Mouse (Mus musculus) adrenal gland, postnatal 10 days (tissue): ENCODE measurements around the gene Ebna1bp2. TPM values are rescaled to one million over a fixed set of nuclear protein-coding genes. Genes with fewer than 3 reads are reported as not detected.

Source experiments
- total RNA-seq, 2 experiments: library from RNA; stranded (reverse); gene quantifications; 2 replicates each; pipeline ENCODE4 v1.2.3; 2021

Gene Ebna1bp2
- total RNA-seq, 2 experiments from 2014 or later: 70.6 to 71.1 TPM

Other genes with a start within 250 kb of the Ebna1bp2 start
- 10 to 100 TPM; 13.1 to 26.3 TPM for gene Szt2, start 211.5 kb upstream of the Ebna1bp2 start, total RNA-seq
- 10 to 100 TPM; 63.3 to 73.5 TPM for gene Med8, start 211.5 kb upstream of the Ebna1bp2 start, total RNA-seq
- 10 to 100 TPM; 53.2 to 56.5 TPM for gene Elovl1, start 192.7 kb upstream of the Ebna1bp2 start, total RNA-seq
- 10 to 100 TPM; 23.2 to 28.9 TPM for gene Cdc20, start 183.4 kb upstream of the Ebna1bp2 start, total RNA-seq
- under 1 TPM; 0.15 to 0.30 TPM for gene Mpl, start 163.3 kb upstream of the Ebna1bp2 start, total RNA-seq
- gene Tie1, start 130.7 kb upstream of the Ebna1bp2 start, total RNA-seq: 10 to 100 TPM; 67.3 to 74.7 TPM
- 1 to 10 TPM; 2.6 to 4.0 TPM for gene 2610528J11Rik, start 93.8 kb upstream of the Ebna1bp2 start, total RNA-seq
- gene Tmem125, start 76.8 kb upstream of the Ebna1bp2 start, total RNA-seq: 1 to 10 TPM; 1.3 to 1.6 TPM
- gene Cfap57, start within 50 bp of the Ebna1bp2 start, total RNA-seq: not detected
- gene Olfr62, start 38.2 kb downstream of the Ebna1bp2 start, total RNA-seq: not detected
- not detected for gene Olfr1342, start 72.0 kb downstream of the Ebna1bp2 start, total RNA-seq
- gene Olfr1341, start 82.7 kb downstream of the Ebna1bp2 start, total RNA-seq: not detected
- gene Olfr1340, start 99.3 kb downstream of the Ebna1bp2 start, total RNA-seq: not detected
- gene Olfr1339, start 111.4 kb downstream of the Ebna1bp2 start, total RNA-seq: not detected
- gene Olfr1338, start 137.9 kb downstream of the Ebna1bp2 start, total RNA-seq: not detected
- not detected for gene Olfr1337, start 161.8 kb downstream of the Ebna1bp2 start, total RNA-seq
- gene Olfr1335, start 189.1 kb downstream of the Ebna1bp2 start, total RNA-seq: not detected
- gene Olfr1333, start 215.5 kb downstream of the Ebna1bp2 start, total RNA-seq: not detected
- not detected for gene Olfr1331, start 243.8 kb downstream of the Ebna1bp2 start, total RNA-seq